Mouse (Mus musculus) MEL (cell line): ENCODE measurements around the gene Dennd4c. TPM values are rescaled to one million over a fixed set of nuclear protein-coding genes. Genes with fewer than 3 reads are reported as not detected.

ENCODE experiments used
- DNase-seq: peaks from one replicate; pipeline ENCODE4 v3.0.0; 2011; ENCODE audit warnings: low read depth, low spot score
- H3K27ac ChIP-seq: 2 replicates; pipeline ENCODE4 v1.5.1; 2012; ENCODE audit warnings: low read depth, mild to moderate bottlenecking, control low read depth, low read length, moderate library complexity; ENCODE audit not compliant: control insufficient read depth
- H3K27me3 ChIP-seq, 2 experiments: fragments of 150-350 bp in 1 of 2; sonication (generic) in 1 of 2; 2 replicates each; pipeline ENCODE4 v1.6.1; 2012; ENCODE audit warnings: low read length in 2 of 2, mild to moderate bottlenecking in 2 of 2, improper control_type of control experiment in 1 of 2, moderate library complexity in 1 of 2; ENCODE audit not compliant: insufficient read depth in 2 of 2, control insufficient read depth in 1 of 2
- H3K36me3 ChIP-seq, 2 experiments: 2 replicates each; pipeline ENCODE4 v1.6.1; 2012 to 2014; ENCODE audit warnings: low read length in 2 of 2, improper control_type of control experiment in 1 of 2, inconsistent platforms in 1 of 2, mild to moderate bottlenecking in 1 of 2; ENCODE audit not compliant: insufficient read depth in 2 of 2, control insufficient read depth in 1 of 2
- H3K4me1 ChIP-seq, 2 experiments: fragments of 150-350 bp in 1 of 2; sonication (generic) in 1 of 2; 2 replicates each; pipeline ENCODE4 v1.6.1; 2012; ENCODE audit warnings: low read length in 2 of 2, improper control_type of control experiment in 1 of 2, mild to moderate bottlenecking in 1 of 2; ENCODE audit not compliant: insufficient read depth in 2 of 2, control insufficient read depth in 1 of 2
- H3K4me3 ChIP-seq, 2 experiments: fragments of 150-350 bp in 1 of 2; sonication (generic) in 1 of 2; 2 replicates each; pipeline ENCODE4 v1.5.1; 2012; ENCODE audit warnings: low read depth in 2 of 2, low read length in 2 of 2, mild to moderate bottlenecking in 2 of 2, moderate library complexity in 2 of 2, control low read depth in 1 of 2, improper control_type of control experiment in 1 of 2; ENCODE audit not compliant: control insufficient read depth in 1 of 2, insufficient read depth in 1 of 2
- H3K79me2 ChIP-seq: 2 replicates; pipeline ENCODE4 v1.6.1; 2012; ENCODE audit warnings: mild to moderate bottlenecking, low read length, moderate library complexity; ENCODE audit not compliant: control insufficient read depth, poor library complexity, insufficient read depth
- H3K9ac ChIP-seq: 2 replicates; pipeline ENCODE4 v1.6.1; 2012; ENCODE audit warnings: low read depth, mild to moderate bottlenecking, control low read depth, low read length, moderate library complexity; ENCODE audit not compliant: control insufficient read depth, poor library complexity, severe bottlenecking
- H3K9me3 ChIP-seq: fragments of 150-350 bp; sonication (generic); replicated peaks from 2 replicates; pipeline ENCODE4 v1.6.1; 2012; ENCODE audit warnings: mild to moderate bottlenecking, low read length, improper control_type of control experiment, moderate library complexity; ENCODE audit not compliant: insufficient read depth
- BHLHE40 ChIP-seq: IDR thresholded peaks from 2 replicates; pipeline ENCODE4 v1.6.1; 2012; ENCODE audit warnings: low read depth, mild to moderate bottlenecking, inconsistent platforms, low read length, improper control_type of control experiment, borderline replicate concordance
- CHD1 ChIP-seq: IDR thresholded peaks from 2 replicates; pipeline ENCODE4 v1.6.1; 2012; ENCODE audit warnings: low read depth, mild to moderate bottlenecking, inconsistent platforms, low read length, improper control_type of control experiment
- E2F4 ChIP-seq: IDR thresholded peaks from 2 replicates; pipeline ENCODE4 v1.6.1; 2011; ENCODE audit warnings: low read depth, low read length, improper control_type of control experiment, borderline replicate concordance
- ELF1 ChIP-seq: IDR thresholded peaks from 2 replicates; pipeline ENCODE4 v1.6.1; 2014; ENCODE audit warnings: low read depth, mild to moderate bottlenecking, inconsistent platforms, low read length, improper control_type of control experiment, moderate library complexity
- GABPA ChIP-seq: IDR thresholded peaks from 2 replicates; pipeline ENCODE4 v1.6.1; 2012; ENCODE audit warnings: low read depth, mild to moderate bottlenecking, inconsistent platforms, low read length, improper control_type of control experiment, moderate library complexity
- GATA1 ChIP-seq: IDR thresholded peaks from 2 replicates; pipeline ENCODE4 v1.6.1; 2011; ENCODE audit warnings: low read depth, low read length, improper control_type of control experiment
- HCFC1 ChIP-seq: IDR thresholded peaks from 2 replicates; pipeline ENCODE4 v1.6.1; 2012; ENCODE audit warnings: low read depth, mild to moderate bottlenecking, inconsistent platforms, low read length, improper control_type of control experiment, moderate library complexity
- KAT2A ChIP-seq: conservative IDR thresholded peaks from 2 replicates; pipeline ENCODE4 v1.6.1; 2012; ENCODE audit warnings: low read depth, low read length, improper control_type of control experiment, inconsistent platforms
- MAFK ChIP-seq: IDR thresholded peaks from 2 replicates; pipeline ENCODE4 v1.6.1; 2011; ENCODE audit warnings: low read depth, mild to moderate bottlenecking, low read length, improper control_type of control experiment, borderline replicate concordance
- MXI1 ChIP-seq: IDR thresholded peaks from 2 replicates; pipeline ENCODE4 v1.6.1; 2011; ENCODE audit warnings: mild to moderate bottlenecking, low read depth, low read length, improper control_type of control experiment
- POLR2AphosphoS5 ChIP-seq: IDR thresholded peaks from 2 replicates; pipeline ENCODE4 v1.6.1; 2012; ENCODE audit warnings: low read depth, borderline replicate concordance, mild to moderate bottlenecking, inconsistent platforms, low read length, moderate library complexity, mixed read lengths
- RCOR1 ChIP-seq: IDR thresholded peaks from 2 replicates; pipeline ENCODE4 v1.6.1; 2012; ENCODE audit warnings: low read depth, mild to moderate bottlenecking, inconsistent platforms, low read length, improper control_type of control experiment
- SIN3A ChIP-seq: IDR thresholded peaks from 2 replicates; pipeline ENCODE4 v1.6.1; 2012; ENCODE audit warnings: low read length, improper control_type of control experiment, inconsistent platforms
- SMC3 ChIP-seq: IDR thresholded peaks from 2 replicates; pipeline ENCODE4 v1.6.1; 2011; ENCODE audit warnings: low read depth, low read length, improper control_type of control experiment
- TBP ChIP-seq: IDR thresholded peaks from 2 replicates; pipeline ENCODE4 v1.8.0; 2011; ENCODE audit warnings: low read depth, low read length, improper control_type of control experiment
- USF1 ChIP-seq: IDR thresholded peaks from 2 replicates; pipeline ENCODE4 v1.6.1; 2014; ENCODE audit warnings: low read depth, mild to moderate bottlenecking, inconsistent platforms, low read length, improper control_type of control experiment, moderate library complexity
- USF2 ChIP-seq, 2 experiments: IDR thresholded peaks; 2 replicates each; pipeline ENCODE4 v1.6.1; 2011 to 2012; ENCODE audit warnings: improper control_type of control experiment in 2 of 2, low read length in 2 of 2, borderline replicate concordance in 1 of 2, inconsistent platforms in 1 of 2, low read depth in 1 of 2, mild to moderate bottlenecking in 1 of 2; ENCODE audit not compliant: insufficient read depth in 1 of 2
- ZC3H11A ChIP-seq: IDR thresholded peaks from 2 replicates; pipeline ENCODE4 v1.6.1; 2012; ENCODE audit warnings: low read depth, mild to moderate bottlenecking, inconsistent platforms, low read length, improper control_type of control experiment
- ZKSCAN1 ChIP-seq: IDR thresholded peaks from 2 replicates; pipeline ENCODE4 v1.6.1; 2012; ENCODE audit warnings: low read depth, mild to moderate bottlenecking, inconsistent platforms, low read length, improper control_type of control experiment, moderate library complexity
- ZMIZ1 ChIP-seq: IDR thresholded peaks from 2 replicates; pipeline ENCODE4 v1.6.1; 2012; ENCODE audit warnings: low read depth, mild to moderate bottlenecking, inconsistent platforms, low read length, improper control_type of control experiment, moderate library complexity
- ZNF384 ChIP-seq: IDR thresholded peaks from 2 replicates; pipeline ENCODE4 v1.6.1; 2012; ENCODE audit warnings: low read depth, mild to moderate bottlenecking, inconsistent platforms, low read length, improper control_type of control experiment
- polyA plus RNA-seq, 2 experiments: library from polyadenylated mRNA; stranded (reverse) in 1 of 2; unstranded in 1 of 2; fragments of >175 nt in 1 of 2; fragments of >200 nt in 1 of 2; gene quantifications; 2 replicates each; pipeline versions ENCODE4 v1.2.1 to v1.2.4; 2012; ENCODE audit warnings: low replicate concordance in 2 of 2, low read depth in 1 of 2; ENCODE audit not compliant: insufficient read length in 2 of 2, insufficient read depth in 1 of 2, missing spikeins in 1 of 2
- total RNA-seq: library from RNA; depleted of rRNA; stranded (reverse); fragments of 300-350 nt; gene quantifications from 2 replicates; pipeline ENCODE4 v1.2.3, GENCODE M21; 2012

Gene Dennd4c
- total and polyA plus RNA-seq, 3 experiments = 11.3 to 24.6 (median 15.5) TPM

- TF ChIP-seq HCFC1 (peak; percentile 87), MAFK (no peak)
Observed at GRCm38 (mm10) chr4:86857113-86858069, 109.0 kb downstream of the Dennd4c start, which contains the start of gene Rps6 (continued).

- H3K36me3 ChIP-seq = peaks cover 11 to 19% of the 10 kb centered on the region in 2 experiments
- H3K79me2 ChIP-seq = peaks cover 34% of the 10 kb centered on the region
- no peaks in the 10 kb centered on the region for H3K27me3 ChIP-seq
- TF ChIP-seq RCOR1 (no peak), BHLHE40 (no peak), ZKSCAN1 (no peak), POLR2AphosphoS5 (no peak), MAFK (no peak), ELF1 (no peak), MXI1 (no peak), SIN3A (no peak), GABPA (no peak), GATA1 (no peak), ZC3H11A (no peak), TBP (no peak), ZMIZ1 (no peak), CHD1 (no peak), SMC3 (no peak), E2F4 (no peak), ZNF384 (no peak), KAT2A (no peak), USF1 (no peak), USF2 (IDR thresholded peaks at IDR 0.05; ENCODE audit: borderline replicate concordance in 1 of 2, insufficient read depth in 1 of 2, low read depth in 1 of 2, low read length in 2 of 2) (no peak)
- DNase-seq = peak; percentile 19
- H3K27ac ChIP-seq = peak overlapping the region; percentile 65
- H3K9ac ChIP-seq = peak overlapping the region; percentile 64
- H3K4me3 ChIP-seq = peak overlapping the region; percentile 89 to 92
- peaks cover 0 to 19% of the 10 kb centered on the region in 2 experiments; a peak in 2 of 4 replicates for H3K4me1 ChIP-seq
- no peaks in the 10 kb centered on the region for H3K9me3 ChIP-seq
Observed at GRCm38 (mm10) chr4:86858070-86858440, 109.7 kb downstream of the Dennd4c start.
